In the genomic region with DNA sequence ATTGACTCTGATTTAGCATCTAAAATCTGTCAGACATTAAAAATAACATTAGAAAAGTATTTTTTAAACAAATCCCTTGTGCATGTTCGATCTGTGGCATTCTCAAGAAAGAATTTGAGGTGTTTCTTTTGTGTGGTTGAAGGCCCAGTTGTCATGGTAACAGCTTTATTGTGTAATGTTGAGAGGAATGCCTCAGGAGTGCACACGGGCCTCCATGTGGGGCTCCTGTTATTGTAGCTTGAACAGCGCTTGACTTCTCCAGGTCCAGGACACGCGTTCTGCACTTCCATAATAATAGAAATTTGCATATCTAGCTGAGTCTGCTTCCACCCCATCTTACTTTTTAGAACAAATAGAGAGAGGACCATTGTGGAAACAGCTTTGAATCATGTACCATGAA, we compare ENCODE assay signal across 17 mouse cellular contexts. TPM values are rescaled to one million over a fixed set of nuclear protein-coding genes. Genes with fewer than 3 reads are reported as not detected.
DNase-seq lines count a peak whose midpoint lies in the region; ATAC-seq lines count a peak whose summit lies in the region.
"Had no signal": no experiment of that assay in that cellular context is flagged by ENCODE, and none has a peak within 500 bp of the region (broad histone marks: within the 10 kb centered on the region; RNA-seq: fewer than 3 reads in every experiment).

No protein-coding gene starts in this region.

- no peaks in the 10 kb centered on the region for H3K9me3 ChIP-seq in embryonic facial prominence, embryonic 14.5 days (ENCODE audit: control insufficient read depth, low read length)
- H3K9me3 ChIP-seq in embryonic facial prominence, embryonic 10.5 days: no peaks in the 10 kb centered on the region
- H3K9me3 ChIP-seq in hindbrain, embryonic 13.5 days: no peaks in the 10 kb centered on the region
- no peaks in the 10 kb centered on the region for H3K9me3 ChIP-seq in midbrain, embryonic 16.5 days (replicated peaks; ENCODE audit: control insufficient read depth, low read length, poor library complexity, severe bottlenecking)
- H3K9me3 ChIP-seq: embryonic facial prominence, embryonic 12.5 days; megakaryocyte, embryonic 14.5 days had no signal

- no peak for ATAC-seq in embryonic facial prominence, embryonic 14.5 days (ENCODE audit: low read depth)
- 0 out of 2 replicates have a peak, but pooled peaks have one; percentile 43 for ATAC-seq in hindbrain, embryonic 13.5 days (ENCODE audit: low FRiP score)
- peak; percentile 90 for ATAC-seq in midbrain, embryonic 16.5 days
- ATAC-seq in granulocyte monocyte progenitor cell, adult 5-6 weeks (replicated peaks; ENCODE audit: poor library complexity, severe bottlenecking): no peak
- ATAC-seq in cerebellum, adult (ENCODE audit: insufficient number of reproducible peaks, low FRiP score, low TSS enrichment): no peak
- ATAC-seq: intestine, postnatal 0 days had no signal

- peak; percentile 42 for DNase-seq in embryonic facial prominence, embryonic 14.5 days (ENCODE audit: low spot score)
- DNase-seq in embryonic facial prominence, embryonic 10.5 days (ENCODE audit: low spot score): no peak
- peak; percentile 20 for DNase-seq in brain, embryonic 18.5 days (ENCODE audit: low read depth, low spot score)
- no peak for DNase-seq in spleen, postnatal 10 days (ENCODE audit: low spot score in 2 of 2)
- DNase-seq: cerebellum, adult 8-10 months; heart, postnatal 14 days; kidney, postnatal 14 days; layer of hippocampus, postnatal 36 days; lung, adult 18-20 months; thymus, postnatal 25 days had no signal

- no peaks in the 10 kb centered on the region for H3K4me1 ChIP-seq in embryonic facial prominence, embryonic 14.5 days (ENCODE audit: control insufficient read depth, insufficient read depth, low read length)
- no peaks in the 10 kb centered on the region for H3K4me1 ChIP-seq in embryonic facial prominence, embryonic 10.5 days
- peaks cover 3% of the 10 kb centered on the region; the same call in 1 of the 2 replicates for H3K4me1 ChIP-seq in hindbrain, embryonic 13.5 days (replicated peaks)
- H3K4me1 ChIP-seq in midbrain, embryonic 16.5 days (ENCODE audit: control insufficient read depth, insufficient read depth, low read length): peaks cover 3% of the 10 kb centered on the region; the same call in 1 of the 2 replicates
- H3K4me1 ChIP-seq: embryonic facial prominence, embryonic 12.5 days; megakaryocyte, embryonic 14.5 days had no signal

- H3K4me2 ChIP-seq in embryonic facial prominence, embryonic 14.5 days (ENCODE audit: low read depth, low read length): no peak overlapping the region
- H3K4me2 ChIP-seq in hindbrain, embryonic 13.5 days: no peak overlapping the region
- no peak overlapping the region for H3K4me2 ChIP-seq in midbrain, embryonic 16.5 days (ENCODE audit: low read length)
- H3K4me2 ChIP-seq: embryonic facial prominence, embryonic 12.5 days had no signal

- no peaks in the 10 kb centered on the region for H3K27me3 ChIP-seq in embryonic facial prominence, embryonic 14.5 days (replicated peaks; ENCODE audit: control insufficient read depth, insufficient read depth, low read length)
- no peaks in the 10 kb centered on the region for H3K27me3 ChIP-seq in embryonic facial prominence, embryonic 10.5 days (replicated peaks; ENCODE audit: low read depth, poor library complexity, severe bottlenecking)
- H3K27me3 ChIP-seq in hindbrain, embryonic 13.5 days: no peaks in the 10 kb centered on the region
- H3K27me3 ChIP-seq in midbrain, embryonic 16.5 days (ENCODE audit: control insufficient read depth, insufficient read depth, low read depth, low read length): no peaks in the 10 kb centered on the region
- H3K27me3 ChIP-seq: embryonic facial prominence, embryonic 12.5 days; megakaryocyte, embryonic 14.5 days had no signal

- WGBS in embryonic facial prominence, embryonic 14.5 days: 73% methylated on average over 5 of the region's 5 CpGs
- WGBS in embryonic facial prominence, embryonic 10.5 days: 64% methylated on average over 5 of the region's 5 CpGs
- 16% methylated on average over 5 of the region's 5 CpGs for WGBS in hindbrain, embryonic 13.5 days
- 7% methylated on average over 5 of the region's 5 CpGs for WGBS in midbrain, embryonic 16.5 days

- H3K4me3 ChIP-seq in embryonic facial prominence, embryonic 14.5 days (ENCODE audit: low read depth, low read length): no peak overlapping the region
- H3K4me3 ChIP-seq in embryonic facial prominence, embryonic 10.5 days: no peak overlapping the region
- no peak overlapping the region for H3K4me3 ChIP-seq in hindbrain, embryonic 13.5 days
- no peak overlapping the region for H3K4me3 ChIP-seq in midbrain, embryonic 16.5 days (ENCODE audit: low read depth, low read length)
- H3K4me3 ChIP-seq: embryonic facial prominence, embryonic 12.5 days; megakaryocyte, embryonic 14.5 days had no signal

- H3K36me3 ChIP-seq in embryonic facial prominence, embryonic 14.5 days (ENCODE audit: control insufficient read depth, insufficient read depth, low read length): no peaks in the 10 kb centered on the region
- H3K36me3 ChIP-seq in embryonic facial prominence, embryonic 10.5 days (replicated peaks): no peaks in the 10 kb centered on the region
- no peaks in the 10 kb centered on the region for H3K36me3 ChIP-seq in hindbrain, embryonic 13.5 days
- H3K36me3 ChIP-seq in midbrain, embryonic 16.5 days (ENCODE audit: control insufficient read depth, insufficient read depth, low read length): no peaks in the 10 kb centered on the region
- H3K36me3 ChIP-seq: embryonic facial prominence, embryonic 12.5 days had no signal

- H3K9ac ChIP-seq in embryonic facial prominence, embryonic 14.5 days (ENCODE audit: low read depth, low read length): no peak overlapping the region
- no peak overlapping the region for H3K9ac ChIP-seq in hindbrain, embryonic 13.5 days
- no peak overlapping the region for H3K9ac ChIP-seq in midbrain, embryonic 16.5 days (ENCODE audit: low read depth, low read length)
- H3K9ac ChIP-seq: embryonic facial prominence, embryonic 12.5 days had no signal

- no peak overlapping the region for H3K27ac ChIP-seq in embryonic facial prominence, embryonic 14.5 days (replicated peaks; ENCODE audit: low read depth, low read length)
- H3K27ac ChIP-seq in embryonic facial prominence, embryonic 10.5 days (replicated peaks): no peak overlapping the region
- H3K27ac ChIP-seq in hindbrain, embryonic 13.5 days: no peak overlapping the region
- H3K27ac ChIP-seq in midbrain, embryonic 16.5 days (ENCODE audit: low read length): no peak overlapping the region
- H3K27ac ChIP-seq: embryonic facial prominence, embryonic 12.5 days had no signal

RNA-seq across cellular contexts. Expression of a gene that starts 36.0 kb away (rescaled TPM):
- polyA plus RNA-seq in embryonic facial prominence, embryonic 14.5 days (2014; fragmentation: Nextera tagmentation; extraction: Ambion mirVana): 6.6 and 7.0 TPM in 2 replicates
- 3.2 and 3.6 TPM in 2 replicates for polyA plus RNA-seq in embryonic facial prominence, embryonic 10.5 days (2016; fragmentation: Nextera tagmentation; extraction: Ambion mirVana)
- polyA plus RNA-seq in hindbrain, embryonic 13.5 days (2015; fragmentation: Nextera tagmentation; extraction: Ambion mirVana): 6.8 and 7.6 TPM in 2 replicates
- 7.3 and 9.0 TPM in 2 replicates for polyA plus RNA-seq in midbrain, embryonic 16.5 days (2015; fragmentation: Nextera tagmentation; extraction: Ambion mirVana)
- total RNA-seq in granulocyte monocyte progenitor cell, adult 5-6 weeks (2014; fragmentation: Nextera tagmentation): 0.38 TPM in 1 of 2 replicates, not detected in the other
- 0.21 and 0.22 TPM in 2 replicates for total RNA-seq in granulocyte monocyte progenitor cell, adult 5-6 weeks (2017)

Comparison
In these comparisons a context has a peak if more than half of its experiments do, and no peak if none do; other contexts are left out.
1. DNase-seq: peak in embryonic facial prominence, embryonic 14.5 days (single experiment) and brain, embryonic 18.5 days (single experiment); none in embryonic facial prominence, embryonic 10.5 days (single experiment) and spleen, postnatal 10 days (0 of 2).
2. ATAC-seq: peak in hindbrain, embryonic 13.5 days (single experiment) and midbrain, embryonic 16.5 days (single experiment); none in embryonic facial prominence, embryonic 14.5 days (single experiment), granulocyte monocyte progenitor cell, adult 5-6 weeks (single experiment) and cerebellum, adult (single experiment).